Mouse (Mus musculus) urinary bladder, postnatal 36 days (tissue): ENCODE measurements at regions not wholly inside any gene's neighbourhood (a gene's known extent, or its start where the extent isn't known, plus 50 kb on each side); places are given as distances from the start of the nearest gene placed in this dataset.

Experiments
- DNase-seq, 2 experiments: peaks; one replicate each; pipeline ENCODE4 v3.0.0; 2022; ENCODE audit warnings: low spot score in 2 of 2, mixed read lengths in 1 of 2

DNA sequence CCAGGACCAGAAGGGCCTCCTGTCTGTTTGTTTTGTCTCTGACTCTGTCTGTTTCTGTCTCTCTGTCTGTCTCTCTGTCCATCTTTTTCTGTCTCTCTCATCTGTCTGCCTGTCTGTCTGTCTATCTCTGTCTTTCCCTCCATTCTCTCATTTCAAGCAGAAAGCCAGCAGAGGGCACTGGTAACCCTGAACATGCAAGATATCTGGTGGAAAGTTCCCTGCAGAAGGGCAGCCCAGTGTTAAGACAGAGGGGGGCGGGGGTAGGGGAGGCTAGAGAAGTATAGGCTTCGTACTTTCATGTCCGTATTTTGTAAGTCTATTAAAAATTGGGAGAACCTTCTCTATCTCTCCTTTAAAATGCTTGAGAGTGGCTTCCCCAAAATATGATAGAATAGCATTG is 370.4 kb upstream of the Nr5a2 start:
- DNase-seq: peak; percentile 19 to 20

GRCm38 (mm10) chr1:137323884-137324594 is 363.8 kb upstream of the Nr5a2 start:
- no peak for DNase-seq

DNA sequence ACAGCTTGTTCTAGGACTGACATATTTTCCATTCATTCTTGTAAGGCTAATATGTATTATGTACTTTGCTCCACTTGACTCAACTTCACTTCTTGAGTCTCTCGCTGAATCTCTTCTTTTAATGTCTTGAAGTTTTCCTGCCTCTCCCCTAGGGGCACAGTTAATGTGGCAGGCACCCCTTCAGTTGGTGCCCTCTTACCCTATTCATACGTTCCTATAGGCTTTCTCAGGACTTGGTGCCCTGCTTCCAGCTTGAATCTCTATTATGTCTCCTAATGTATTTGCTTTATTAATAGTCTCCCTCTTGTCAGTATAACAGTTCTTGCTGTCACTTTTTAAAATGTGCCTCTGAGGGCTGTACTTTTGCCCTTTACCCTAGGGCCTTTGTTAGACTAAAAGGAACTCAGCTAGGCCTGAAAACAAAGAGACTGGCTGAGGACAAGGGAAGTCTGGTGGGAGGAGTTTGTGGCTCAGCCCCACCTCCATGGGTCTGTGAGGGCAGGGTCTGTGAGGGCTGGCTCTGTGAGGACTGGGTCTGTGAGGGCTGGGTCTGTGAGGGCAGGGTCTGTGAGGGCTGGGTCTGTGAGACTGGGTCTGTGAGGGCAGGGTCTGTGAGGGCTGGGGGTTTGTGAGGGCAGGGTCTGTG is 362.9 kb upstream of the Nr5a2 start:
- no peak for DNase-seq

DNA sequence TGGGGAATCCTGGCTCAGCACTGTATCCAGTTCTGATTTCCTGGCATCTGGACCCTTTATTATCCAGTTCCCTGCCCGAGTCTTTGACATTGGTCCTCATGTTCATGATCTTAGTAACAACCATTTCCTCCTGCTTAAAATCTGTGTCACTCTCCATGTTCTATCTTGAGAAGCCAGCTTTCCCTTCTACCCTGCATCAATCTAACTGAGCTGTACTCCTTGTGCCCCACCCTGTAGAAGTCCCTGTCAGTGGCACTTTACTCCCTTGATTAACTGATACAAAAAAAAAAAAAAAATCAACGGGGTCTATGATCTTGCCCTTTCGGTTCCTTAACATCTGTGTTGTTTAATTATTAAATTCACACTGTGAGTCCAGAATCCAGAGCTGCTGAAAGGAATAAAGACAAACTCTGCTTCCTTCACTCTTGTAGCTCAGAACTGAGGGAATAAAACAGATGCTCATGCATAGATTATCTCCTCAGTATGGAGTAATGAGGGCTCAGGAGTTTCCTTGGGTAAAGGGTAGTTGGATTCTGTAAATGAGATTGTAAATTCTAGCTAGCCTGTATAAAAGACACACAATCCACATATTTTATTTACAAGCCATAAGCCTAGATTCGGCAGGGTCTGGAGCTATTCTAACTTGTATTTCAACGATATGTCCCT is 342.6 kb upstream of the Nr5a2 start:
- no peak for DNase-seq

- no peak for DNase-seq
Observed at GRCm38 (mm10) chr1:137297780-137298569, 337.7 kb upstream of the Nr5a2 start.

DNA sequence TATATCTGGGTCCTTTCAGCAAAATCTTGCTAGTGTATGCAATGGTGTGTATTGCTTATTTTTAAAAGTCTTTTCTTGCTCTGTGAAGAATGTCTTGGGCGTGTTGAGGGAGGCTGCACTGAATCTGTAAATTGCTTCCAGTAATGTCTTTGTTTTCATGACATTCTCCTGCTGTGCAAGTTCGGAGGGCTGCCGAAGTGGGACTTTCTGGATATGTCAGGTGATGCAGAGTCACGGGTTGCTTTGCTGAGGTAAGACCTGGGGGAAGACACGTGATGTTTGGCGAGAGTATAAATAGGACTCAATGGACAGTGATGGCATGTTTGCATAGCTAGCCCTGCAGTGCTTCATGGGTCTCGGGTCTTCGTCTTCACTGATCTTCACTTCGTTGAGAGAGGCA is 329.2 kb upstream of the Nr5a2 start:
- no peak for DNase-seq

- DNase-seq: no peak
Observed at GRCm38 (mm10) chr1:137283291-137283690, 323.0 kb upstream of the Nr5a2 start.

DNA sequence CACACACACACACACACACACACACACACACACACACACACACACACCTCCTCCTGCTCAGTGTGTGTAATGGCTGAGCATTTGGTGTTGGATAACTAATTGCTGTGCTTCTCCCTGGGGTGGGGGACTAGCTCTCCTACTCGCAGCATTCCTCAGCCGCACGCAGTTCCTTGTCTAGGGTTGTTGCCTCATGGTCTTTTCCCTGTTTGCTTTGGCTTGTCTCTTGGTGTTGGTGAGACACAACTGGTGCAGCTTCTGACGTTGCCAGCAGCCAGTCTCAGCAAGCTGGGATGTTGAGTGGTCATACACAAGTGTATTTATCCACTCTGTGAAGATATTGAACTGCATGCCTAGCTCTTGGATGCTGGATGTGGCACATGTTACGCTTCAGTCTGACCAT is 322.2 kb upstream of the Nr5a2 start:
- DNase-seq: no peak

DNA sequence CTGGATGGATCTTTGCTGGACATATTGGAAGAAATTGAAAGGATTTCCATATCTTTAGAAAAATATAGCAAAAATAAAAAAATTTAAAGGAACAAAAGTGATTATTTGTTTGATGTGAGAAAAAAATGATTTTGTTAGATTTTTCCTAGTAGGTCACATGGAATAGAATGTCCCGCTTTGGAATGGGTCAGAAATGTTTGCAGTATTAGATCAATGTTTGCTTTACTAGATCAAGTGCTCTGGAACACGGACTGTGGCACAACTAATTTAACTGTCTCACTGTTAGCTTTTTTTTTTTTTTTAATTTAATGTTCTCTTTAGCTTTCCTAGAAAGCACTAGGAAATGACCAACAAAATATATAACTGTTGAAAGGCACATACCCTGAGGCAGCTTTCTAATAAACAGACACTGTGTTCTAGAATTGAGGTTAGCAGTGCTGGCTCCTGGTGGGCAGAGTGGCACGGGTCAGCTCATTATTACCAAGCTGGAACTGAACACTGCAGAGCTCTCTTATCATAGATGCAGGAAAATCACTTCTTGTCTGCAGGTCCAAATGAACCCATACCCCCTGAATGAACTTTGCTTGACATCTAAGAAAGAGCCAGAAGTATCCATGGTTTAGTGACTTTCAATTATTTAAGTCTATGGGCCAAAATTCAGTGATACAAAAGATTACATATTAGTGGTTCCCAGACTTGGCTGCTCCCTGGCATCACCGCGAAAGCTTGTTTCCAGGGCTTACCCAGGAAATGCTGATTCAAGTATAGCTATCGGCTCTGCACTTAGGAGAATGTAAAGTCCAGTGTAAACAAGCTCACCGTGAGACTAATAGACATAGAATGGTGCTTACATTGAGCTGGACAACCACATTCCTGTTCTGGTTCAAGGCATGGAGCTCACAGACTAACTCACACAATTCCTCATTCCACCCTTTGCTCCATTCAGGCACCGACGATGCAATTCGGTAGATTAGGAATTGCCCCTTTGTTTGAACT is 320.4 kb upstream of the Nr5a2 start:
- DNase-seq: no peak

DNA sequence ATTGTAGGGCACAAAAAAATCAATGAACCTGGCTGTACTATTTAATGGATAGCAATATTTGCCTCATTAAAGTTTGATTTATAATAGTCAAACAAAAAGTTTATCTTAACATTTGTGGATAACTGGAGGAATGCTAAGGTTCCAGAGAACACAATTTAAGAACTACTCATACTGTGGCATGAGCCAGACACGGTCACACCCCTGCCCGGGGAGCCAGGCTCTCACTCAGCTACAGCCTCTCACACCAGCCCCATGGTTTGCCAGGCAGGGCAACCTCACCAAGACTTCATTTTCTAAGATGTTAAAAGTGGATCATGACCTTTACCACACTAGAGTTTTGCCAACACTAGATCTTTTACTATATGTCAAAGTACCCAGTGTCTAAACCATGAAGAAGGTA is 319.7 kb upstream of the Nr5a2 start:
- DNase-seq: no peak

DNA sequence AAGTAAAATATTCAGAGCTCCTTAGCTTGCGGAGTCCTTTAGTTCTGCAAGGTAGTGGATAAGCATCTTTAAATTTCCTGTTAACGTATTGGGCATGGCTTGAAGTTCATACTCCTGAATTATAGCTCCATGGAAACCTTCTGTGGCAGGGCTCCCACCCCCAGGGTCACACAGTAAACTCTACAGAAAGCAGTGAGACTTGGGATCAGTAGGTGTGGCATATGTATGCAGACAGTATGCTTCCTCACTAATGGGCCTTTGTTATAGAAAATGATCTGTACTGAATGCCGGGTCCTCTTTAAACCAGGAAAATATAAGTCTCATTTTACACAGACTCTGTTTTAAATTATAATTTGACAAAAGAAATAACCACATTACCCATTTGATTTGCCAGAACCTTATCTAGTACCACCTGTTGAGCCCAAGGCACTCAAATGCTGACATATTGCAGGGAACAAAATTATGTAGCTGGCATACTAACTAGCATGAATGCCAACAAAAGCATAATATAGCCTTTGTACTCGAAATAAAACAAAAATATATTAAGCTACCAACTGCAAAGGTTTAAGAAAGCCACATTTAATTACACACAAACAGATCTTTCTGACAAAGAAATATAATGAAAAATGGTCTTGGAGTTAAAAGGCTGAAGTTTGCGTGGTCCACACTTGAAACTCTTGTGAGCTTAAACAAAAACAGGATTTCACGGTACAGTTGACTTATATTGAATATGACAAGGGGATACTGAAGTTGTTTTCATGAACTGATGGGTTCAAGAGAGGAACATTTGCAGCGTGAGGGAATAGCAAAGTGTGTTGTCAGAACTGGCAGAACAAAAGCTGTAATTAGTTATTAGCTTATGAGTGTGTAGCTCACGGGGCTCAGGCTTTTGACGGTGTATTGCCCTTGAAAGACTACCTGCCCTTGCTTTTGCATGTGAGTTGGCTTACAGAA is 310.7 kb upstream of the Nr5a2 start:
- DNase-seq: no peak

GRCm38 (mm10) chr1:137262806-137263370 is 302.6 kb upstream of the Nr5a2 start:
- no peak for DNase-seq

DNA sequence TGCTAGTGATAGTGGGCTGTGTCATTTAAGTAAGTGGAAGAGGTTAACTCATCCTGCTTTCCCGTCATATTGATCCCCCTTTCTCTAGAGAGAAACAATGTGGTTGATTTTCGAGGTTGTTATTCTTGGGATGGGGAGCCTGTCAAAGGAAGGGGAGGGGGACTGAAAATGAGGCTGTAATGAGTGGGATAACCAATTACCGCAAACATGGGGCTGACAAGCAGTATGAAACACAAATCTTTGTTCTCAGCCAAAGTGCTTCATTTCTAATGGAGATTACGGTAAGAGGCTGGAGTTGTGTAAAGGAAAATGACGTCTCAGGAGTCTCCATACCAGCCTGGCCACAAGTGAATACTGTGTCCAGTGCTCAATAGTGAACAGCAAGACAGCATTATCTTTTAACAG is 301.9 kb upstream of the Nr5a2 start:
- DNase-seq: no peak

DNA sequence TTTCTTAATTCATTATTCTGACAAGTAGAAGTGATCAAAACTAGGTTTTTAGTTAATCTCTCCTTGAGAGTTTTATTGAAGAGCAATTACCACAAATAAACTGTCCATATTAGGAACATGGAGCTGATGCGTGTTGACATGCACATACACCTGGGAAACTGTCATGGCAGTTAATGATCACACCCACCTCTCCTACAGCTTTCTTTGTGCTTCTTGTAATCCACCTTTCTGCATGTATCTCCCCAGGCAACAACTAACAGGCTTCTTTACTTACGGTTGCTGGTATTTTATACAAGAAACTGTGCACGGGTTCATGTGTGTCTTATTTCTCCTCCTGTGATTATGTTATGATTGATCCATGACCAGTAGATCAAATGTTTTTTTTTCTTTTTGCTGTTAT is 296.0 kb upstream of the Nr5a2 start:
- DNase-seq: no peak

DNA sequence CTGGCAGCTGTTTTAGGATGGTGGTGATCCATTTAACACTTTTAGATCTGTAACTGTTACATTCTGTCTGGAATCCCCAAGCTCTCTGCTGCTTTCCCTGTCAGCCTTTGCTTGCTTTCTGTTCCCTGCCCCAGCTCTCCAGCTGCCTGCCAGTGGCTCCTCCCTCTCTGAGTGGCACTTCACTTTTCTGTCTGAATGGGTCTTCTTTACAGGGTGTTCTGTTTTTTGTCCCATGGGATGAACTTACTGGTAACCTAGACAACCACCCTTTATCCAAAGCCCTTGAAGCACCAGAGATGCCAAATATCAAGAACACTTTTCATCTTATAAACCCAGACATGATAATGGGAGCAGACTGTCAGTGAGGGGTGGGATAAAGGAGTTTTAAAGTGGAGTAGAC is 294.8 kb upstream of the Nr5a2 start:
- DNase-seq: no peak

DNA sequence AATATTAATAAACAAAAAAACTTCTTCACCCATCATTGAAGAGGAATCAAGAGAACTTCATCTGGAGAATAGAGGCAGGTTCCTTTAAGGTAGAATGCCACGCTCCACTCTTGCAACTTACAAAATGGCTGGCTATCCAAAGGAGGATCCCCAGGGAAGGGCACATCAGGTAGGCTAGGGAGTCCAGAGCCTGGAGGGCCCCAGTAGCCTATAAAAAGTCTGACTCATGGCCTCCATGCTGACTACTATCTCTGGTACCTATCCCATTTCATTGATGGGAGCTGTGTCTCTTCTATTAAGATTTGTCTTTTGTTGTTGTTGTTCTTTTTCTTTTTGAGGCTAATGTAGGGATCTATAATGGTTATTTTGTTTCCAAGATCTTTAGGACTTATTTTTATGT is 294.4 kb upstream of the Nr5a2 start:
- no peak for DNase-seq

GRCm38 (mm10) chr1:137227098-137227485 is 266.8 kb upstream of the Nr5a2 start:
- DNase-seq: no peak

GRCm38 (mm10) chr1:137226479-137227097 is 266.3 kb upstream of the Nr5a2 start:
- no peak for DNase-seq

DNA sequence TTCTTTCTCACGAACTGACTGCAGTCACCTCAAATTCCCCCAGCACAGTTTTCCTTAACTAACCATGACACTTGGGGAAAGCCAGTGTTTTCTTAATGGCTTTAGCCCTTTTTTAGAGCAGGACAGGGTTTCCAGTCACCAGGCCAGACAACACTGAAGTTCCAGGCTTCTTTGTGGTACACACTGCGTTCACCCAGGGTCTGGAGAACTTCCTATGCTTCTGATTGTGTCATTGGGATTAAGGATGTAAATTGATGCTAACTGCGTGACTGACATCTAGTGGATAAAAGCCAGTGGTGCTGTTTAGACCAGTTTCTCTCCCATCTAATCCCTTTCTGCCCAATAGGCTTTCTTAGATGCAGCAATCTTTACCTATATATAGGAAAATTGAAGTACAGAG is 265.2 kb upstream of the Nr5a2 start:
- DNase-seq: no peak
